Mouse (Mus musculus): ENCODE measurements around the gene Mst1r.

Gene Mst1r

DNA sequence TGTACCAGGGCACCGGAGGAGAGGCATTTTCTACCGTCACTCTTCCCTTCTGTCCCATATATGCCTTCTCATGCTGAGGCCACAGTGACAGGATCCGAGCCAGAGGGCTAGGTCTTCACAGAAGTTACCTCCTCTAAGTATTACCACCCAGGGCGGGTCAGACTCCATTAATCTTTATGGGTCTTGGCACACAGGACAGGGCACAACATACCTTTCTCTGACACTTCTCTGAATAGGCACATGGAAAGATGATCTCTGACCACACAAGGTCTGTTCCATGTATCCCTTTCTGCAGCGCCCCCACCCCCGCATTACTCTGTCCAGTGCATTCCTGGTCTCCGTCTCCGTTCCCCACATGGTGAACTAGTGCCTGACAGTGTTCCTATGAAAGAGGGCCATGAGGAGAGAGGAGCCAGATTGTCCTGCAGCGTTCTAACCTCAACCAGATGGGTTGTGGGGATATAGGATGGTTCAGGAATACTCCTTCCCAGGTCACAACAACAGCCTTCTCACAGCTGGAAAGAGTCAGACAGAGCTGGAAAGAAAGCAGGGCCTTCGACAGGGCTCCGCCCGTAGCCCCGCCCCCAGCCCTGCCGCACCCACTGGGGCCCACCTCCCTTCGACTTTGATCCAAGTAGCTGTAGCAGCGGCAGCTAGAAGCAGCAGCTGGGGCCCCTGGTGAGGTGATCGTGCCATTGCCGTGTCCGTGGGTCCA lies at the start of gene Mst1r:
Gene Mst1r (plus strand): TSS at position 622 of the 715 bp plus-strand sequence.
- DNase-seq, result no peak

GRCm38 (mm10) chr9:107858343-107858742 lies 48.3 kb upstream of the Mst1r start:
- no peak for DNase-seq

- no peak for DNase-seq
Measured at GRCm38 (mm10) chr9:107864493-107864892, 42.2 kb upstream of the Mst1r start.

- DNase-seq, result no peak
Measured at GRCm38 (mm10) chr9:107866081-107866480, 40.6 kb upstream of the Mst1r start.

- DNase-seq, result peak; percentile 90
Measured at GRCm38 (mm10) chr9:107872350-107873098, 34.1 kb upstream of the Mst1r start.

- no peak for DNase-seq
Measured at GRCm38 (mm10) chr9:107873137-107873536, 33.5 kb upstream of the Mst1r start, which contains the start of gene Rbm6. Gene Rbm6 (minus strand): TSS chr9:107873237.

DNA sequence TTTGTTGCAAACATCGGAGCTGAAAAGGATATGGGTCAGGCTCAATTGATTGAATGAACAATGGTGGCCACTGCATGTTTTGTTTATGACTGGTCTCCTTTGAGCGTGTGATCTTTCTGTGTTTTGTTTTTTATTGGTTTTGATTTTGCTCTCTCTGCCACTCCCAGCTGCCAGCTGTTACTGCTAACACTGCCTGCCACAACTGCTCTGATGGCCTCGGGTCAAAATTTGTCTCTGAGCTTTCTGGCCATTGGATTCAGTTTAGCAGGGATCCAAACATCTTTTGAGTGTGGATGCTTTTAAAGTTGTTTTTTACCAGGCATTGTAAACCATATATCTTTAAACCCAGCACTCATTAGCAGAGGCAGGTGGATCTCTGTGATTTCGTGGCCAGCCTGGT lies 26.3 kb upstream of the Mst1r start:
- DNase-seq, result no peak

GRCm38 (mm10) chr9:107887804-107888266 lies 18.8 kb upstream of the Mst1r start, which contains the start of gene Mon1a:
Gene Mon1a (plus strand): TSS chr9:107888151.
- DNase-seq, result peak; percentile 72

GRCm38 (mm10) chr9:107888267-107888850 lies 18.3 kb upstream of the Mst1r start:
- DNase-seq, result peak; percentile 63

DNA sequence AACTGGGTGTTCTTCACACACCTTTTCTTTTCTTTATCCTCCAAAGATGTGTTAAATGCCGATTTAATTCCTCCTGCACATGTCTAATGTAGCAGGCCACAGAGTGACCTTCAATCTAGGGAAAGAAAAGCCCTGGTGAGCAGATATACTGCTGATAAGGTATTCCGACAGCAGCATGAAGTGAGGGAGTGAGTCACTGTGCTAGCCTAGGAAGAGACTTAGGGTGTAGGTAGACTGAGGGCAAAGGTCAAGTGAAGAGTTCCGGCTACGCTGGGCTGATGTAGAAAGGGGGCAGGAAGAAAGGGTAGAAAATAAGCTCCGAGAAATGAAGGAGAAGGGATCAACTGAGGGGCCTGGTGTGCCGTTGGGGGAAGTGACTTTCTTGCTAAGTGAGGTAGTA lies 16.4 kb upstream of the Mst1r start:
- no peak for DNase-seq

GRCm38 (mm10) chr9:107891023-107891422 lies 15.7 kb upstream of the Mst1r start:
- DNase-seq, result no peak

GRCm38 (mm10) chr9:107898563-107898962 lies 8.1 kb upstream of the Mst1r start:
- DNase-seq, result no peak

DNA sequence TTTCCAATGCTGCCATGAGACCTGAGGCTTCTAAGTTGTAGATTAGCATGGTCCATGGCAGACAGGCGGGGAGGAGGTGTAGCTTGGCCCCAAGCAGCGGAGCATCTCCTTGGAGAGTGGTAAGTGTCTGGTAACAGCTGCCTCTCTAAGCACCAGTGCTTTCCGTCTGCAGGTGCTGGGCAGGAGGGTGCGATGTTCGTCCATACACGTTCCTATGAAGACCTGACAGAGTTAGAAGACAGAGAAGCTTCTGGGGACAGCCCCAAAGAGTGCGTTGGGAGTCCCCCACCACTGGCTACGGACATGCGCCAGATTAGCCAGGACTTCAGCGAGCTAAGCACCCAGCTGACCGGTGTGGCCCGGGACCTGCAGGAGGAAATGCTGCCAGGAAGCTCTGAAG lies 6.8 kb upstream of the Mst1r start:
- no peak for DNase-seq

DNA sequence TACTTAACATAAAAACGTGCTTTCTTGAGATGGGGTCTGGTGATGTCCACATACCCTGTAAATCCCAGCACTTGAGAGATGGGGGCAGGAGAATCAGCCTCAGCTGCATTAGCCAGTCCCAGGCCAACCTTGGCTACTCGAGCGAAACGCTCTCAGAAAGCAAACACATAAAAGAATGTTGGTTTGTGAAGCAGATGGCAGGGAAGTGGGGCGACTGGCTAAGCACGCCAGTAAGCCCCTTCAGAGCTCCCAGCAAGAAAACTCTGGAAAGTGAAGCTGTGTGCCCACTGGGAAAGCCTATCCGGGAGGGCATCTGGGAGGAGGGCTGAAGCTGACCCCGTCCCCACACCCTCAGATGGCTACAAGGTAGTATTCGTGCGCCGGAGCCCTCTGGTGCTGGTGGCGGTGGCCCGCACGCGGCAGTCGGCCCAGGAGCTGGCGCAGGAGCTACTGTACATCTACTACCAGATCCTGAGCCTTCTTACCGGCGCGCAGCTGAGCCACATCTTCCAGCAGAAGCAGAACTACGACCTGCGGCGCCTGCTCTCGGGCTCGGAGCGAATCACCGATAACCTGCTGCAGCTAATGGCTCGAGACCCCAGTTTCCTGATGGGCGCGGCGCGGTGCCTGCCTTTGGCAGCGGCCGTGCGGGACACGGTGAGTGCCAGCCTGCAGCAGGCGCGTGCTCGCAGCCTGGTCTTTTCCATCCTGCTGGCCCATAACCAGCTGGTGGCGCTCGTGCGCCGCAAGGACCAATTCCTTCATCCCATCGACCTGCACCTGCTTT lies 5.6 kb upstream of the Mst1r start:
- DNase-seq, result peak; percentile 89

GRCm38 (mm10) chr9:107901627-107901914 lies 5.1 kb upstream of the Mst1r start:
- DNase-seq, result no peak

DNA sequence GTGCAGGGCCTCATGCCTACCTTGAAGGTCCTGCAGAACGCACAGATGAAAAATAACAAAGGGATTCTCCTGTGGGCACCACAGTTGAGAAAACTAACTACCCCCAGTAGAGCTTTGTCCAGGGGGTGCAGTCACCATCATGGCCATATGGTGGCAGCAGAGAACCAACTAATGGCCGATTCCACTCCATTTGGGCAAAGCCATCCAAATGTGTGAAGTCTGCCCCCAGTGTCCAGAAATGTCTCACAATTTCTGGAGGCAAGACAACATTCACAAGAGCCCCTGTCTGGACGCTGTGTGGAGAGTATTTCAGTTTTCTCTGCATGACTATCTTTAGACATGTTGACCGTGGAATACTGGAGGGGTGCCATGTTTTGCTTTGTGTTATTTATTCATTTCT lies 1.9 kb upstream of the Mst1r start:
- peak; percentile 91 for DNase-seq

- DNase-seq, result no peak
Measured at GRCm38 (mm10) chr9:107906967-107907800, 511 bp downstream of the Mst1r start.

GRCm38 (mm10) chr9:107907801-107908120 lies 1.1 kb downstream of the Mst1r start:
- DNase-seq, result no peak

DNA sequence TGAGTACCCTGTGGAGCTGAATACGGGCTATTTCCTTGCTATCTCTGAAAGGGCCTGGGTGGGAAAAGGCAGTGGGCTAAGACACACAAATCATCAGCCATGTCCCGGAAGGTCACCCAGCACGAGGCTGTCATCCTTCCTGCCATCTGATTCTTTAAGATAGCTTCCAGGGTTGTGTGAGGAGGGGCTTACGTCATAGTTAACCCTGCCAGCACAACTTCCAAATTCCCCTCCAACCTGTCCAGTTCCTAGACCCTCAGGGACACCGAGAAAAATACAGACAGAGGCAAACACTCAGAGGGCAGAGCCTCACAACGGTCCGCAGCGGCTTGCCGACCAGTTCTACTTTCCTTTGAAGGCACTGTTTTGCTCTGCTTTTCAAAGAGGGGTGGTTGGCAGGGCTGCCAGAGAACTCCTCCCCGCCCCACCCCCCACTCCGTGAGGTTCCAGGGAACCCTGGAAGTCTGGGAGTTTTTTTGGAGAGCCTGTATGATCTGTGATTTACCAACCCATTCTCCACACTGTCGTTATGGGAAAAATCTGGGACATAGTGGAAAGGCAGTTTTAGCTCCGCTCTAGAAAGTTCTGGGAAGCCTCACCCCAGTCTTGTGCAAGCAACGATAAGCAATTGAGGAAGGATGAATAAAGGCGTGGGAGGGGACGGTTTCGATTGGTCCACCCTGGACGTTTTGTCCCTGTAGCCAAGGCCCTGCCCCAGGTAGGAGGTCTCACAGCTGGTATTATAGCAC lies 1.9 kb downstream of the Mst1r start:
- DNase-seq, result no peak

GRCm38 (mm10) chr9:107910025-107910769 lies 3.5 kb downstream of the Mst1r start:
- DNase-seq, result no peak
